Mouse (Mus musculus): ENCODE measurements at regions not wholly inside any gene's neighbourhood (a gene's known extent, or its start where the extent isn't known, plus 50 kb on each side); places are given as distances from the start of the nearest gene placed in this dataset.

- WGBS: 11% methylated on average over 14 of the region's 14 CpGs
- TF ChIP-seq CTCF (IDR thresholded peaks at IDR 0.05; ENCODE audit: insufficient read depth, low read length) (no peak), POLR2A (IDR thresholded peaks at IDR 0.05; ENCODE audit: borderline replicate concordance, extremely low read depth, low read depth, low read length) (no peak)
- H3K4me3 ChIP-seq (replicated peaks; ENCODE audit: extremely low read depth, low read depth, low read length): no peak overlapping the region
Observed at GRCm38 (mm10) chr14:72887470-72888071, 161.3 kb downstream of the Cysltr2 start.

GRCm38 (mm10) chr14:72886935-72887369 lies 162.0 kb downstream of the Cysltr2 start:
- H3K4me3 ChIP-seq (replicated peaks; ENCODE audit: extremely low read depth, low read depth, low read length): no peak overlapping the region
- no peak for DNase-seq
- WGBS: 39% methylated on average over 12 of the region's 12 CpGs
- peaks cover 4% of the 10 kb centered on the region; the same call in 1 of the 2 replicates for H3K4me1 ChIP-seq (ENCODE audit: control insufficient read depth, insufficient read depth, low read length)
- TF ChIP-seq POLR2A (IDR thresholded peaks at IDR 0.05; ENCODE audit: borderline replicate concordance, extremely low read depth, low read depth, low read length): no peak
- no peak for TF ChIP-seq CTCF (IDR thresholded peaks at IDR 0.05; ENCODE audit: insufficient read depth, low read length)

More at GRCm38 (mm10) chr14:72887470-72888071, 161.3 kb downstream of the Cysltr2 start:
- H3K4me1 ChIP-seq (ENCODE audit: control insufficient read depth, insufficient read depth, low read length): peaks cover 4% of the 10 kb centered on the region; the same call in 1 of the 2 replicates
- DNase-seq: no peak

- Histone ChIP-seq H3K4me1 (ENCODE audit: control insufficient read depth, insufficient read depth, low read length) (peaks cover 4% of the 10 kb centered on the region; the same call in 1 of the 2 replicates), H3K4me3 (replicated peaks; ENCODE audit: extremely low read depth, low read depth, low read length) (no peak overlapping the region)
- 79% methylated on average over 4 of the region's 4 CpGs for WGBS
- TF ChIP-seq POLR2A (IDR thresholded peaks at IDR 0.05; ENCODE audit: borderline replicate concordance, extremely low read depth, low read depth, low read length) (no peak), CTCF (IDR thresholded peaks at IDR 0.05; ENCODE audit: insufficient read depth, low read length) (no peak)
- DNase-seq: no peak
Observed at GRCm38 (mm10) chr14:72885824-72886223, 163.1 kb downstream of the Cysltr2 start.

- no peak for DNase-seq
- 84% methylated on average over 4 of the region's 4 CpGs for WGBS
- Histone ChIP-seq H3K4me3 (replicated peaks; ENCODE audit: extremely low read depth, low read depth, low read length) (no peak overlapping the region), H3K4me1 (ENCODE audit: control insufficient read depth, insufficient read depth, low read length) (peaks cover 4% of the 10 kb centered on the region; the same call in 1 of the 2 replicates)
- TF ChIP-seq CTCF (IDR thresholded peaks at IDR 0.05; ENCODE audit: insufficient read depth, low read length): no peak
- no peak for TF ChIP-seq POLR2A (IDR thresholded peaks at IDR 0.05; ENCODE audit: borderline replicate concordance, extremely low read depth, low read depth, low read length)
Observed at GRCm38 (mm10) chr14:72884561-72884960, 164.4 kb downstream of the Cysltr2 start.

- TF ChIP-seq POLR2A (IDR thresholded peaks at IDR 0.05; ENCODE audit: borderline replicate concordance, extremely low read depth, low read depth, low read length) (no peak), CTCF (IDR thresholded peaks at IDR 0.05; ENCODE audit: insufficient read depth, low read length) (no peak)
Observed at GRCm38 (mm10) chr14:72877132-72877531, 167.3 kb upstream of the Fndc3a start.

GRCm38 (mm10) chr14:72873494-72873893 lies 163.7 kb upstream of the Fndc3a start:
- WGBS: 88% methylated on average over 3 of the region's 3 CpGs
- DNase-seq: no peak
- Histone ChIP-seq H3K4me3 (replicated peaks; ENCODE audit: extremely low read depth, low read depth, low read length) (no peak overlapping the region), H3K4me1 (ENCODE audit: control insufficient read depth, insufficient read depth, low read length) (no peaks in the 10 kb centered on the region)
- TF ChIP-seq POLR2A (IDR thresholded peaks at IDR 0.05; ENCODE audit: borderline replicate concordance, extremely low read depth, low read depth, low read length) (no peak), CTCF (IDR thresholded peaks at IDR 0.05; ENCODE audit: insufficient read depth, low read length) (no peak)

More at GRCm38 (mm10) chr14:72877132-72877531, 167.3 kb upstream of the Fndc3a start:
- no peak overlapping the region for H3K4me3 ChIP-seq (replicated peaks; ENCODE audit: extremely low read depth, low read depth, low read length)
- no peak for DNase-seq
- no peaks in the 10 kb centered on the region for H3K4me1 ChIP-seq (ENCODE audit: control insufficient read depth, insufficient read depth, low read length)

- TF ChIP-seq CTCF (IDR thresholded peaks at IDR 0.05; ENCODE audit: insufficient read depth, low read length): no peak
- TF ChIP-seq POLR2A (IDR thresholded peaks at IDR 0.05; ENCODE audit: borderline replicate concordance, extremely low read depth, low read depth, low read length): no peak
- no peaks in the 10 kb centered on the region for H3K4me1 ChIP-seq (ENCODE audit: control insufficient read depth, insufficient read depth, low read length)
- DNase-seq: no peak
- 33% methylated on average over 20 of the region's 20 CpGs for WGBS
- no peak overlapping the region for H3K4me3 ChIP-seq (replicated peaks; ENCODE audit: extremely low read depth, low read depth, low read length)
Observed at GRCm38 (mm10) chr14:72869188-72869749, 159.5 kb upstream of the Fndc3a start.

- DNase-seq: no peak
- no peaks in the 10 kb centered on the region for H3K4me1 ChIP-seq (ENCODE audit: control insufficient read depth, insufficient read depth, low read length)
- 59% methylated on average over 2 of the region's 2 CpGs for WGBS
- no peak overlapping the region for H3K4me3 ChIP-seq (replicated peaks; ENCODE audit: extremely low read depth, low read depth, low read length)
- no peak for TF ChIP-seq POLR2A (IDR thresholded peaks at IDR 0.05; ENCODE audit: borderline replicate concordance, extremely low read depth, low read depth, low read length)
- TF ChIP-seq CTCF (IDR thresholded peaks at IDR 0.05; ENCODE audit: insufficient read depth, low read length): no peak
Observed at GRCm38 (mm10) chr14:72866896-72867295, 157.1 kb upstream of the Fndc3a start.

- no peaks in the 10 kb centered on the region for H3K4me1 ChIP-seq (ENCODE audit: control insufficient read depth, insufficient read depth, low read length)
- TF ChIP-seq CTCF (IDR thresholded peaks at IDR 0.05; ENCODE audit: insufficient read depth, low read length) (no peak), POLR2A (IDR thresholded peaks at IDR 0.05; ENCODE audit: borderline replicate concordance, extremely low read depth, low read depth, low read length) (no peak)
- H3K4me3 ChIP-seq (replicated peaks; ENCODE audit: extremely low read depth, low read depth, low read length): no peak overlapping the region
- no peak for DNase-seq
Observed at GRCm38 (mm10) chr14:72865531-72865930, 155.7 kb upstream of the Fndc3a start.

- Histone ChIP-seq H3K4me3 (replicated peaks; ENCODE audit: extremely low read depth, low read depth, low read length) (no peak overlapping the region), H3K4me1 (ENCODE audit: control insufficient read depth, insufficient read depth, low read length) (no peaks in the 10 kb centered on the region)
- DNase-seq: no peak
- WGBS: 94% methylated on average over 4 of the region's 4 CpGs
- TF ChIP-seq POLR2A (IDR thresholded peaks at IDR 0.05; ENCODE audit: borderline replicate concordance, extremely low read depth, low read depth, low read length) (no peak), CTCF (IDR thresholded peaks at IDR 0.05; ENCODE audit: insufficient read depth, low read length) (no peak)
Observed at GRCm38 (mm10) chr14:72864792-72865191, 155.0 kb upstream of the Fndc3a start.

All from lung, adult 2 months (tissue).